Comparison of ENCODE assay signal across 8 mouse cellular contexts in the genomic region with DNA sequence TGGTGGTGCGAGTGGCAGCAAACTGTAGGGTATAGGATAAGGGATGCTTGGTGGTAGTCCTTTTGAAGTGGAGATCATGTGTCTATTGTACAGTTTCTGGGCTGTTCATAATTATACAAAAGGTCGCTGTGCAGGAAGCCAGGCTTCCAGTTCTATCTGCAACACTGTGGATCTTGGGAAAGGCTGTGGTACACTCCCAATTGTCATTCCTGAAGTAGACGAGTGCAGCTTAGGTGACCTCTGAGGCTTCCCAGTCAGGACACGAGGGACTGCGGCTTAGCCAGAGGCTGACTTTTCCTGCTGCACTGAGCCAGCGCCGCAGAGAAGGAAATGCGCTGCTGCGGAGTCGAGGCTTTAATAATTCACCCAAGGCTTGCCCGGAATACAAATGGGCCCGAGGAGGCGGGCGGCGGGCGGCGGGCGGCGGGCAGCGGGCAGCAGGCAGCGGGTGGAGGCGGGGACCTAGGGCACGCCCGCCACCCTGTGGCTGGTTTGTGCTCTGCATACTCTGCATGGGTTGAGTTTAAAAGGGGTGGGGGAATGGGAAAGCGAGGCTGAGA. TPM values are rescaled to one million over a fixed set of nuclear protein-coding genes. Genes with fewer than 3 reads are reported as not detected.
DNase-seq lines count a peak whose midpoint lies in the region; ATAC-seq lines count a peak whose summit lies in the region.

No protein-coding gene starts in this region.

- DNase-seq in CD8-positive naive resting alpha-beta T cell, adult 2 months (ENCODE audit: low read depth in 2 of 2, low spot score in 2 of 2): peak; percentile 12 to 13
- DNase-seq in adrenal gland, postnatal 36 days: peak; percentile 58 to 78
- peak; percentile 74 for DNase-seq in embryonic facial prominence, embryonic 11.5 days (ENCODE audit: low spot score)
- peak; percentile 44 for DNase-seq in liver, embryonic 13.5 days
- DNase-seq in neural tube, embryonic 10.5 days (ENCODE audit: extremely low spot score, low spot score): peak; percentile 63
- peak; percentile 80 for DNase-seq in testis, postnatal 10 days (ENCODE audit: low spot score)

- H3K4me2 ChIP-seq in embryonic facial prominence, embryonic 11.5 days (ENCODE audit: low read depth, low read length): peak overlapping the region; percentile 30
- H3K4me2 ChIP-seq in heart, embryonic 12.5 days: peak overlapping the region; percentile 65
- peak overlapping the region; percentile 59 for H3K4me2 ChIP-seq in kidney, embryonic 15.5 days
- peak overlapping the region; percentile 62 for H3K4me2 ChIP-seq in liver, embryonic 13.5 days

- H3K4me1 ChIP-seq in embryonic facial prominence, embryonic 11.5 days (ENCODE audit: control insufficient read depth, insufficient read depth, low read length): no peaks in the 10 kb centered on the region
- H3K4me1 ChIP-seq in heart, embryonic 12.5 days (replicated peaks): no peaks in the 10 kb centered on the region
- H3K4me1 ChIP-seq in kidney, embryonic 15.5 days: no peaks in the 10 kb centered on the region
- H3K4me1 ChIP-seq in liver, embryonic 13.5 days (replicated peaks): no peaks in the 10 kb centered on the region

- WGBS in embryonic facial prominence, embryonic 11.5 days: 17% methylated on average over 25 of the region's 25 CpGs
- 14% methylated on average over 25 of the region's 25 CpGs for WGBS in heart, embryonic 12.5 days
- 19% methylated on average over 24 of the region's 25 CpGs for WGBS in kidney, embryonic 15.5 days
- 12% methylated on average over 23 of the region's 25 CpGs for WGBS in liver, embryonic 13.5 days (ENCODE audit: insufficient replicate concordance)

- H3K27me3 ChIP-seq in embryonic facial prominence, embryonic 11.5 days (ENCODE audit: control insufficient read depth, insufficient read depth, low read length): no peaks in the 10 kb centered on the region
- peaks cover 27% of the 10 kb centered on the region for H3K27me3 ChIP-seq in heart, embryonic 12.5 days (replicated peaks)
- peaks cover 19% of the 10 kb centered on the region for H3K27me3 ChIP-seq in kidney, embryonic 15.5 days
- H3K27me3 ChIP-seq in liver, embryonic 13.5 days: peaks cover 17% of the 10 kb centered on the region; the same call in 1 of the 2 replicates

- H3K9ac ChIP-seq in embryonic facial prominence, embryonic 11.5 days (replicated peaks; ENCODE audit: low read length): no peak overlapping the region
- H3K9ac ChIP-seq in heart, embryonic 12.5 days: peak overlapping the region; percentile 20; the same call in 1 of the 2 replicates
- no peak overlapping the region for H3K9ac ChIP-seq in kidney, embryonic 15.5 days
- H3K9ac ChIP-seq in liver, embryonic 13.5 days: peak overlapping the region; percentile 13; the same call in 1 of the 2 replicates

- H3K27ac ChIP-seq in embryonic facial prominence, embryonic 11.5 days (replicated peaks; ENCODE audit: low read depth, low read length): no peak overlapping the region
- no peak overlapping the region for H3K27ac ChIP-seq in heart, embryonic 12.5 days (ENCODE audit: poor library complexity, severe bottlenecking)
- H3K27ac ChIP-seq in kidney, embryonic 15.5 days: no peak overlapping the region
- no peak overlapping the region for H3K27ac ChIP-seq in liver, embryonic 13.5 days

- 0 out of 2 replicates have a peak, but pooled peaks have one; percentile 23 for ATAC-seq in embryonic facial prominence, embryonic 11.5 days (replicated peaks; ENCODE audit: insufficient number of reproducible peaks, low FRiP score, low TSS enrichment, low read depth)
- ATAC-seq in heart, embryonic 12.5 days (ENCODE audit: insufficient number of reproducible peaks, low FRiP score): no peak
- ATAC-seq in kidney, embryonic 15.5 days (replicated peaks; ENCODE audit: low FRiP score): peak; percentile 83
- ATAC-seq in liver, embryonic 13.5 days (ENCODE audit: low read depth): 0 out of 2 replicates have a peak, but pooled peaks have one; percentile 50

- peak overlapping the region; percentile 16; the same call in 1 of the 2 replicates for H3K4me3 ChIP-seq in embryonic facial prominence, embryonic 11.5 days (ENCODE audit: low read depth, low read length)
- H3K4me3 ChIP-seq in heart, embryonic 12.5 days: peak overlapping the region; percentile 31
- H3K4me3 ChIP-seq in kidney, embryonic 15.5 days (replicated peaks): peak overlapping the region; percentile 34
- peak overlapping the region; percentile 40 for H3K4me3 ChIP-seq in liver, embryonic 13.5 days (replicated peaks)

- no peaks in the 10 kb centered on the region for H3K9me3 ChIP-seq in embryonic facial prominence, embryonic 11.5 days (replicated peaks; ENCODE audit: control insufficient read depth, low read length)
- H3K9me3 ChIP-seq in heart, embryonic 12.5 days (replicated peaks): no peaks in the 10 kb centered on the region
- H3K9me3 ChIP-seq in kidney, embryonic 15.5 days (replicated peaks): no peaks in the 10 kb centered on the region
- no peaks in the 10 kb centered on the region for H3K9me3 ChIP-seq in liver, embryonic 13.5 days (replicated peaks)

- no peaks in the 10 kb centered on the region for H3K36me3 ChIP-seq in embryonic facial prominence, embryonic 11.5 days (replicated peaks; ENCODE audit: control insufficient read depth, insufficient read depth, low read depth, low read length)
- H3K36me3 ChIP-seq in heart, embryonic 12.5 days: no peaks in the 10 kb centered on the region
- H3K36me3 ChIP-seq in kidney, embryonic 15.5 days: no peaks in the 10 kb centered on the region
- no peaks in the 10 kb centered on the region for H3K36me3 ChIP-seq in liver, embryonic 13.5 days

RNA-seq across cellular contexts. Expression of a gene that starts 45.4 kb away (rescaled TPM):
- 100 to 1,000 TPM; 168 to 216 TPM for total RNA-seq in adrenal gland, postnatal 36 days (2021)
- 570 and 611 TPM in 2 replicates for polyA plus RNA-seq in embryonic facial prominence, embryonic 11.5 days (2014; fragmentation: Nextera tagmentation; extraction: Ambion mirVana)
- 203 TPM in 2 replicates for polyA plus RNA-seq in heart, embryonic 12.5 days (2016; fragmentation: Nextera tagmentation; extraction: Ambion mirVana)
- 361 and 382 TPM in 2 replicates for polyA plus RNA-seq in kidney, embryonic 15.5 days (2015; fragmentation: Nextera tagmentation; extraction: Ambion mirVana)
- polyA plus RNA-seq in liver, embryonic 13.5 days (2015; fragmentation: Nextera tagmentation; extraction: Ambion mirVana): 292 and 348 TPM in 2 replicates

Comparison
In these comparisons a context has a peak if more than half of its experiments do, and no peak if none do; other contexts are left out.
1. DNase-seq: peak in every context shown above with its lines; median percentile 80 in testis, postnatal 10 days; 74 in embryonic facial prominence, embryonic 11.5 days; 68 in adrenal gland, postnatal 36 days; 63 in neural tube, embryonic 10.5 days; 44 in liver, embryonic 13.5 days; 12 in CD8-positive naive resting alpha-beta T cell, adult 2 months.
2. H3K9ac ChIP-seq: peak in heart, embryonic 12.5 days (single experiment) and liver, embryonic 13.5 days (single experiment); none in embryonic facial prominence, embryonic 11.5 days (single experiment) and kidney, embryonic 15.5 days (single experiment).
3. Peak in every context shown above with its lines, with median percentiles within 50 percentile points of each other: H3K4me2 ChIP-seq and H3K4me3 ChIP-seq.